21 mouse cellular contexts compared by ENCODE assay signal in genomic region chr13:36416546-36416945, GRCm38 (mm10).
DNase-seq lines count a peak whose midpoint lies in the region; ATAC-seq and TF ChIP-seq lines count a peak whose summit lies in the region.
"Had no signal": no experiment of that assay in that cellular context is flagged by ENCODE, and none has a peak within 500 bp of the region (broad histone marks: within the 10 kb centered on the region; RNA-seq: fewer than 3 reads in every experiment).

No protein-coding gene starts in this region.

- no peak for TF ChIP-seq CTCF in brain, embryonic 14.5 days (IDR thresholded peaks at IDR 0.05; ENCODE audit: borderline replicate concordance, extremely low read depth, insufficient read depth, insufficient read length)

- DNase-seq in frontal cortex, postnatal 14 days (ENCODE audit: low spot score in 2 of 2): no peak
- peak; percentile 9 to 12 for DNase-seq in heart, adult 18-20 months
- DNase-seq in heart, postnatal 4 days: no peak
- DNase-seq in brain, embryonic 14.5 days (ENCODE audit: low read depth): peak; percentile 5
- DNase-seq: adrenal gland, adult 8-10 months; adrenal gland, postnatal 14 days; adrenal gland, postnatal 36 days; B cell, adult 2 months; cerebellum, adult 11 months; cerebellum, adult 18-20 months; cerebellum, adult 8-10 months; cerebellum, adult 9-11 months; cerebellum, postnatal 14 days; cerebellum, postnatal 36 days; embryo, embryonic 11 days had no signal

- no peak for TF ChIP-seq POLR2A in brain, embryonic 14.5 days (IDR thresholded peaks at IDR 0.05; ENCODE audit: borderline replicate concordance, extremely low read depth, insufficient read depth, insufficient read length, poor library complexity, severe bottlenecking)

- peak; percentile 20; the same call in 1 of the 2 replicates for ATAC-seq in frontal cortex, adult (ENCODE audit: low TSS enrichment)
- ATAC-seq: activated CD4-positive, CD25-positive, alpha-beta regulatory T cell, adult 4 months; CD4-positive, CD25-positive, alpha-beta regulatory T cell, adult 4 months; forebrain, embryonic 14.5 days; forebrain, embryonic 16.5 days; Patski had no signal

Comparison
In these comparisons a context has a peak if more than half of its experiments do, and no peak if none do; other contexts are left out.
1. DNase-seq: peak in heart, adult 18-20 months (2 of 2) and brain, embryonic 14.5 days (single experiment); none in frontal cortex, postnatal 14 days (0 of 2) and heart, postnatal 4 days (single experiment).